Mouse (Mus musculus) E14TG2a.4 (cell line): ENCODE measurements around the gene Schip1.

ENCODE experiments used
- CTCF ChIP-seq: conservative IDR thresholded peaks from 2 replicates; pipeline ENCODE4 v1.5.1; 2014; ENCODE audit warnings: low read length
- NANOG ChIP-seq: IDR thresholded peaks from 2 replicates; pipeline ENCODE4 v1.6.1; 2014; ENCODE audit warnings: borderline replicate concordance, low read length, mixed read lengths
- POU5F1 ChIP-seq: IDR thresholded peaks from 2 replicates; pipeline ENCODE4 v1.6.1; 2014; ENCODE audit warnings: low read length, borderline replicate concordance

DNA sequence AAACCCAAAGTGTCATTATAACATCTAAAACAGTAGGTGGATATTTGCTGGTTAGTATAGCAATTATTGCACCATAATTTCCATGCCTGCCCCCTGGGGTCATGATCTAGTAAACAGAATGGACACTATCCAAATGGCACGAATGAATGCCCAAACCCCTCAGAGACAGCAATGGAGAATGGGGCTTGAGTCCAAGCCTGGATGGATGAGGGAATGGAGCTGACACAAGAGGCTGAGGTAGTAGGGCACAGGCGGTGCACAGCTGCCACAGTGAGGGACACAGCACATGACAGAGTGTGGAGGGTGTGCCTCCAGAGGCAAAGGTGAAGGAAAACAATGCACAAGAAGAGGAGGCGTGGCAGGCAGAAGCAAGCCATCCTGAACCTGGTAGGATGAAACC, 207.3 kb downstream of the Schip1 start:
- TF ChIP-seq CTCF (no peak), NANOG (no peak), POU5F1 (no peak)
